Mouse (Mus musculus) forebrain, embryonic 15.5 days (tissue): Measurements from ENCODE around the gene Gm20431. TPM values are rescaled to one million over a fixed set of nuclear protein-coding genes. Genes with fewer than 3 reads are reported as not detected.

Experiments
- ATAC-seq: fragments of 200-750 bp; cut with Nextera tagmentation; replicated peaks from 2 replicates; pipeline ENCODE4 v1.8.0; 2017; ENCODE audit warnings: mild to moderate bottlenecking, moderate TSS enrichment, moderate library complexity
- H3K27ac ChIP-seq: fragments of 300-500 bp; sonication (generic); replicated peaks from 2 replicates; pipeline ENCODE4 v1.5.1; 2015; ENCODE audit warnings: mild to moderate bottlenecking, inconsistent platforms
- H3K27me3 ChIP-seq: fragments of 300-500 bp; sonication (generic); 2 replicates; pipeline ENCODE4 v1.6.1; 2015; ENCODE audit warnings: inconsistent platforms
- H3K36me3 ChIP-seq: fragments of 300-500 bp; sonication (generic); 2 replicates; pipeline ENCODE4 v1.6.1; 2015; ENCODE audit warnings: mild to moderate bottlenecking, inconsistent platforms
- H3K4me1 ChIP-seq: fragments of 300-500 bp; sonication (generic); 2 replicates; pipeline ENCODE4 v1.6.1; 2015; ENCODE audit warnings: inconsistent platforms
- H3K4me2 ChIP-seq: fragments of 300-500 bp; sonication (generic); replicated peaks from 2 replicates; pipeline ENCODE4 v1.6.1; 2015; ENCODE audit warnings: mild to moderate bottlenecking, inconsistent platforms
- H3K4me3 ChIP-seq: fragments of 300-500 bp; sonication (generic); 2 replicates; pipeline ENCODE4 v1.5.1; 2015; ENCODE audit warnings: mild to moderate bottlenecking, inconsistent platforms
- H3K9ac ChIP-seq: fragments of 300-500 bp; sonication (generic); replicated peaks from 2 replicates; pipeline ENCODE4 v1.6.1; 2015; ENCODE audit warnings: mild to moderate bottlenecking, inconsistent platforms
- H3K9me3 ChIP-seq: fragments of 300-500 bp; sonication (generic); 2 replicates; pipeline ENCODE4 v1.6.1; 2016; ENCODE audit warnings: inconsistent platforms
- WGBS: fragments of 180-500 bp; shearing (Covaris S2); methylation state at CpG from one replicate; pipeline ENCODE4 v1.1.7; 2015; ENCODE audit warnings: mixed read lengths; 5-methylcytosine and 5-hydroxymethylcytosine counted together
- polyA plus RNA-seq: library from polyadenylated mRNA; unstranded; fragments of >200 nt; fragmentation: Nextera tagmentation; extraction: Ambion mirVana; gene quantifications from 2 replicates; pipeline ENCODE4 v1.2.1, GENCODE M21; 2015

Gm20431 gene
- polyA plus RNA-seq, 1 experiment from 2014 or later = 12.3 TPM

- H3K9me3 ChIP-seq = no peaks in the 10 kb centered on the region
- H3K27ac ChIP-seq = no peak overlapping the region
- no peak overlapping the region for H3K9ac ChIP-seq
- H3K36me3 ChIP-seq = no peaks in the 10 kb centered on the region
- ATAC-seq = no peak
- peaks cover 3% of the 10 kb centered on the region; the same call in 1 of the 2 replicates for H3K27me3 ChIP-seq
- H3K4me3 ChIP-seq = no peak overlapping the region
- no peak overlapping the region for H3K4me2 ChIP-seq
- no peaks in the 10 kb centered on the region for H3K4me1 ChIP-seq
- 82% methylated on average over 4 of the region's 4 CpGs for WGBS
Measured at GRCm38 (mm10) chr2:167669398-167669797, 8.1 kb upstream of the Gm20431 start.

- H3K9me3 ChIP-seq = no peaks in the 10 kb centered on the region
- H3K36me3 ChIP-seq = no peaks in the 10 kb centered on the region
- no peak overlapping the region for H3K4me2 ChIP-seq
- H3K4me3 ChIP-seq = no peak overlapping the region
- no peaks in the 10 kb centered on the region for H3K4me1 ChIP-seq
- no peak for ATAC-seq
- no peak overlapping the region for H3K9ac ChIP-seq
- 89% methylated on average over 5 of the region's 5 CpGs for WGBS
- peaks cover 3% of the 10 kb centered on the region; the same call in 1 of the 2 replicates for H3K27me3 ChIP-seq
- H3K27ac ChIP-seq = no peak overlapping the region
Measured at GRCm38 (mm10) chr2:167668426-167668825, 7.1 kb upstream of the Gm20431 start.

DNA sequence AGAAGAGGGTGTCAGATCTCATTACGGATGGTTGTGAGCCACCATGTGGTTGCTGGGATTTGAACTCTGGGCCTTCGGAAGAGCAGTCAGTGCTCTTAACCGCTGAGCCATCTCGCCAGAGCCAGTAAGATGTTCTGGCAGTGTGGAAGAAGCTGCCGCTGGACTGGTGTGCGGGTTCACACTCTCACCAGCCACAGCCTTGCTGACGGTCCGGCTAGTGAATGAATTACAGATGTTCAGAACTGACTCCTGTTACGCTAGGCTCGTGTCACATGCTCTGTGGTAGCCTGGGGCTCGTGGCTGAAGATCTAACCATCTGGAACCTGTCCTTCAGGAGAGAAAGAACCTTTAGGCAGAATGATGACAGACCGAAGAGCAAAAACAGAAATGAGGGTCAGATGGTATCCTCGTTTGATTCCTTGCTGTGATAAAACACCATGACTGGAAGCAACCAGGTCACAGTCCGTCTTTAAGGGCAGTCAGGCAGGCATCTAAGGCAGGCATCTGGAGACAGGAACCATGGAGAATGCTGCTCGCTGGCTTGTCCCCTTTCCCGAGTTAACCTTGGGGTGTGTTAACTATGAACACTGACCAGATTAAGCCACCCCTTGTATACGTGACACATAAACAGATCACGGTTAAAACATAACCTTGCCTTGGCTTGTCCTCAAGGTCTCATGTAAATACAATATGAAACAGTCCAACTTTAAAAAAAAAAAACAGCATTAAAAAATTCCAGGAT, 4.8 kb upstream of the Gm20431 start:
- Histone ChIP-seq H3K9me3 (no peaks in the 10 kb centered on the region), H3K27ac (no peak overlapping the region), H3K4me2 (no peak overlapping the region), H3K27me3 (peaks cover 8% of the 10 kb centered on the region; the same call in 1 of the 2 replicates), H3K4me3 (no peak overlapping the region), H3K9ac (no peak overlapping the region), H3K4me1 (peaks cover 7% of the 10 kb centered on the region), H3K36me3 (no peaks in the 10 kb centered on the region)
- WGBS = 84% methylated on average over 18 of the region's 18 CpGs
- no peak for ATAC-seq

GRCm38 (mm10) chr2:167662713-167663112, 1.4 kb upstream of the Gm20431 start:
- H3K4me1 ChIP-seq = peaks cover 28% of the 10 kb centered on the region
- WGBS = 55% methylated on average over 6 of the region's 6 CpGs
- H3K4me3 ChIP-seq = no peak overlapping the region
- peaks cover 8% of the 10 kb centered on the region; the same call in 1 of the 2 replicates for H3K27me3 ChIP-seq
- H3K36me3 ChIP-seq = no peaks in the 10 kb centered on the region
- no peak overlapping the region for H3K4me2 ChIP-seq
- no peak for ATAC-seq
- no peak overlapping the region for H3K27ac ChIP-seq
- no peak overlapping the region for H3K9ac ChIP-seq
- no peaks in the 10 kb centered on the region for H3K9me3 ChIP-seq

GRCm38 (mm10) chr2:167660611-167660971, 705 bp downstream of the Gm20431 start:
- Histone ChIP-seq H3K9ac (peak overlapping the region; percentile 83), H3K27me3 (peaks cover 8% of the 10 kb centered on the region; the same call in 1 of the 2 replicates), H3K36me3 (no peaks in the 10 kb centered on the region), H3K4me2 (peak overlapping the region; percentile 88), H3K4me1 (peaks cover 28% of the 10 kb centered on the region), H3K27ac (no peak overlapping the region), H3K9me3 (no peaks in the 10 kb centered on the region), H3K4me3 (peak overlapping the region; percentile 88)
- WGBS = under 1% methylated on average over 12 of the region's 12 CpGs
- peak; percentile 19; the same call in 1 of the 2 replicates for ATAC-seq

- Histone ChIP-seq H3K27me3 (peaks cover 8% of the 10 kb centered on the region; the same call in 1 of the 2 replicates), H3K9ac (peak overlapping the region; percentile 83), H3K27ac (no peak overlapping the region), H3K4me1 (peaks cover 28% of the 10 kb centered on the region), H3K4me2 (peak overlapping the region; percentile 88), H3K9me3 (no peaks in the 10 kb centered on the region), H3K4me3 (peak overlapping the region; percentile 88), H3K36me3 (no peaks in the 10 kb centered on the region)
- peak; percentile 1; the same call in 1 of the 2 replicates for ATAC-seq
- 21% methylated on average over 13 of the region's 13 CpGs for WGBS
Measured at GRCm38 (mm10) chr2:167659847-167660610, 1.3 kb downstream of the Gm20431 start.

GRCm38 (mm10) chr2:167659177-167659846, 2.0 kb downstream of the Gm20431 start:
- Histone ChIP-seq H3K4me2 (0 out of 2 replicates have a peak overlapping the region, but pooled peaks have one; percentile 88), H3K9ac (no peak overlapping the region), H3K4me3 (0 out of 2 replicates have a peak overlapping the region, but pooled peaks have one; percentile 88), H3K27ac (no peak overlapping the region), H3K4me1 (peaks cover 28% of the 10 kb centered on the region), H3K9me3 (no peaks in the 10 kb centered on the region), H3K36me3 (no peaks in the 10 kb centered on the region), H3K27me3 (peaks cover 6% of the 10 kb centered on the region; the same call in 1 of the 2 replicates)
- 84% methylated on average over 10 of the region's 10 CpGs for WGBS
- ATAC-seq = no peak

DNA sequence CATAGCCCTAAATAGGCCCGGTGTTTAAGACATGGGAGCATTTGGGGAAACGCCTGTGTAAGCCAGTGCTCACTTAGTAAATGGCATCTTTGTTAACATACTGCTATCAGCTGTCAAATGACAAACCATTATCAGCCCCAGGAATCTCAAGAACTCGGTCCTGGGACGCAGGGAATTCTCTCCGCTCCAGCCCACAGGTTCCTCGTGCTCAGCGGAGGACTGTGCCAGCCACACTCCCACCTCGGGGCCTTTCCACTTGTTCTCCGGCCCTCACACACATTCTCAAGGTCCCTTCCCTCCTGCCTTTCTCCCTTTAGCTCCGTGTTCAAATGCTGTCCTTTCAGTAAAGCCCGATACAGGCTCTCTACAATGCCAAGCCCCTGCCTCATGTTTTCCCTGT, 2.6 kb downstream of the Gm20431 start:
- no peak overlapping the region for H3K9ac ChIP-seq
- H3K4me1 ChIP-seq = peaks cover 28% of the 10 kb centered on the region
- H3K4me3 ChIP-seq = no peak overlapping the region
- no peak for ATAC-seq
- no peak overlapping the region for H3K27ac ChIP-seq
- no peaks in the 10 kb centered on the region for H3K9me3 ChIP-seq
- H3K27me3 ChIP-seq = peaks cover 6% of the 10 kb centered on the region; the same call in 1 of the 2 replicates
- H3K4me2 ChIP-seq = no peak overlapping the region
- 82% methylated on average over 11 of the region's 11 CpGs for WGBS
- H3K36me3 ChIP-seq = no peaks in the 10 kb centered on the region

GRCm38 (mm10) chr2:167657973-167658372, 3.3 kb downstream of the Gm20431 start:
- peaks cover 6% of the 10 kb centered on the region; the same call in 1 of the 2 replicates for H3K27me3 ChIP-seq
- H3K9ac ChIP-seq = no peak overlapping the region
- H3K9me3 ChIP-seq = no peaks in the 10 kb centered on the region
- H3K4me1 ChIP-seq = peaks cover 28% of the 10 kb centered on the region
- H3K27ac ChIP-seq = no peak overlapping the region
- no peaks in the 10 kb centered on the region for H3K36me3 ChIP-seq
- H3K4me3 ChIP-seq = no peak overlapping the region
- no peak for ATAC-seq
- H3K4me2 ChIP-seq = no peak overlapping the region
- WGBS = 92% methylated on average over 4 of the region's 4 CpGs

GRCm38 (mm10) chr2:167656629-167657478, 4.4 kb downstream of the Gm20431 start:
- no peak overlapping the region for H3K27ac ChIP-seq
- ATAC-seq = no peak
- H3K4me1 ChIP-seq = peaks cover 22% of the 10 kb centered on the region
- no peaks in the 10 kb centered on the region for H3K9me3 ChIP-seq
- H3K9ac ChIP-seq = no peak overlapping the region
- H3K4me2 ChIP-seq = no peak overlapping the region
- WGBS = 87% methylated on average over 16 of the region's 16 CpGs
- no peaks in the 10 kb centered on the region for H3K36me3 ChIP-seq
- no peak overlapping the region for H3K4me3 ChIP-seq
- H3K27me3 ChIP-seq = no peaks in the 10 kb centered on the region

- Histone ChIP-seq H3K36me3 (no peaks in the 10 kb centered on the region), H3K27ac (no peak overlapping the region), H3K9me3 (no peaks in the 10 kb centered on the region), H3K4me2 (no peak overlapping the region), H3K27me3 (no peaks in the 10 kb centered on the region), H3K4me3 (no peak overlapping the region), H3K4me1 (peaks cover 10% of the 10 kb centered on the region), H3K9ac (no peak overlapping the region)
- no peak for ATAC-seq
- WGBS = 88% methylated on average over 10 of the region's 10 CpGs
Measured at GRCm38 (mm10) chr2:167654911-167655600, 6.2 kb downstream of the Gm20431 start.
